Mouse (Mus musculus) gastrocnemius, postnatal 14 days (tissue): ENCODE measurements around the gene Sag. TPM values are rescaled to one million over a fixed set of nuclear protein-coding genes. Genes with fewer than 3 reads are reported as not detected.

Source experiments
- DNase-seq: peaks from one replicate; pipeline ENCODE4 v3.0.0; 2021; ENCODE audit warnings: mixed read lengths
- intact Hi-C: fragments of 180-260 bp; cut with DNase I; formaldehyde crosslinking; loops from one replicate; pipeline ENCODE4 v1.15.1; 2025; ENCODE audit warnings: low total_unique reads
- total RNA-seq, 2 experiments: library from RNA; stranded (reverse); gene quantifications; 2 replicates each; pipeline ENCODE4 v1.2.3; 2021

Sag gene
- total RNA-seq, 2 experiments from 2014 or later = 0.13 to 0.14 TPM

DNA sequence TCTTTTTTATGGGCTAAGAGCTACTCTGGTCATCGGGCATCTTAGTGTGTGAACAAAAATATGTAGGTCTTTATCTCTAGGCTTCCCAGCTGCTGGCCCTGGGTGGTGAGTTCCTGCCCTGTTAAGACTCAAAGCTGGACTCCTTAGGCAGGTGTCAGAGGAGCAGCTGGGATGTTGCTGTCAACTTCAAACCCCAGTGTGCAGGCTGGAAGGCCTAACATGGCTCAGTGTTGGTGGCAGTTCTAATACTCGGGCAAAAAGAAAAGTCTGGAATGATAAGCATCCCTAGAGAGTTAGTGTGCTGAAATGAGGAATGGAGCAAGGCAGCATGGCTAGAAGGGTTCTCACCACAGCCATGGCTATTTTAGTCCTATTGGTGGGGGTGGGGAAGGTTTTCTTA is 77.4 kb downstream of the Sag start:
- no peak for DNase-seq
- intact Hi-C loops = no loop called here

DNA sequence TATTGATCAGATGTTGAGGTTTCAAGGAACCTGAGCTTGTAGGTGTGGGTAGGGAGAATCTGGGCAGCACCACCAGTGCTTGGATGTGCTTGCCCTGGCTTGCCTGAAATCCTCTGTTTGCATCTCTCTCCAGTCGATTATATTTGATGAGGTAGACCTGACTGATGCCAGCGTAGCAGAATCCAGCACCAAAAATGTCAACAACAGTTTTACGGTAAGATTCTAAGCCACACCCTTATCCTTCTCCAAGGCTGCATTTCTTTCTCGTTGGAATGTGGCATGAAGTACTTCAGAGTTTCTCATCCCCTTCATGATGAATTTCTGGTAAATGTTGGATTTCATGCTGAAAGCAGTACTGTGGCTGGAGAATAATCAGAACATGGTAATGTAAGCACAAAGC is 78.2 kb downstream of the Sag start:
- no peak for DNase-seq
- intact Hi-C loops = no loop called here

DNA sequence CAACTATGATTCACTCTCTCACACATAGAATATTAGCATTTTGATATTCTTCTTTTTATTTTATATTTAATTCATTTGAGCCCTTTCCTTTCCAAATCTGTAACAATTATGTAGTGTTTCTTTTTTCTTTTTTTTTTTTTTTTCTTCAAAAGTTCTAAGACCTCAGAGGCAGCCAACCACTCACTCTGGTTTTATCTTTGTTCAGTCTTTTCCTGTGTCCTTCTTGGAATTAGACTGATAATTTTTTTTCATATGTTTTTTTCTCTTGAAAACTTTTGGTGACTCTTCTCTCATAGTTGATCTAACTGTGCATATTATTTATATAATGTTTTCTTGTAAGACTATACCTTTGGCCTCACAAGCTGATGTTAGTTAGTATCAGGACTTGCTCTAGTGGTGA is 79.1 kb downstream of the Sag start:
- intact Hi-C loops = no loop called here
- no peak for DNase-seq

DNA sequence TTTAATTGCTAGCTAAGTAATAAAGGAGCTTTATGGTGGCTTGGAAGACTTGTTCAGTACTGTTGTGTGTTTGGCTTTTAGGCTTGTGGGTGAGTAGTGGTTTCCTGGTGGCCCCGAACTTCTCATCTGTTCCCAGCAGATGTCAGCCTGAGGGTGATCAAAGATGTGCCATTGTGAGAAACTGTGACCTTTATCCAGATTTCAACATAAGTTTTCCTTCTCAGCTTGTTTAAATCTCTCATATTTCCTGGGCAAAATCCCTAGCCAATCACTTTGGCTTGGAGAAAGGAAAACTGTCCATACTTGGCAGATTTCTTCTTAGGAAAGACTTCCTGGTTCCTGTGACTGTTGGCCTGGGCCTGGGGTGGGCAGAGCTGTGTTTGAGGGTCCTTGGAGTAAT is 87.5 kb downstream of the Sag start:
- intact Hi-C loops = no loop called here
- no peak for DNase-seq

DNA sequence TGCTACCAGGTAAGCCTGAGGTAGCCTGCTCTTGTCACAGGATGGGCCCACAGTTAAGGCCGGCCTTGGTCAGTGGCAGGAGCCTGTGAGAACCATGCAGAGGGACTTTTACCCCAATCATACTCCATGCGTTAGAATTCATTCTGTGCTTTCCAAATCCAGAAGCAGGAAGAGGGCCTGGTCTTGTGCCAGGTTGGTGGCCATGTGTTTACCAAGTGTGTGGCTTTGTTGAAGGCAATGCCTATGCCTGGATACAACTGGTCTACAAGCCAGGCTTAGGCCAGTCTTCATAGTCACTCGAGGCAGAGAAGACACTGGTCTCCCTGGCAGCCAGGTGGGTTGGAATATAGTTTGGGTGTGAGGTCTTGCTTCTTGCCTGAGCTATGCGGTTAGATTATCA is 88.2 kb downstream of the Sag start:
- intact Hi-C loops = no loop called here
- DNase-seq = no peak

DNA sequence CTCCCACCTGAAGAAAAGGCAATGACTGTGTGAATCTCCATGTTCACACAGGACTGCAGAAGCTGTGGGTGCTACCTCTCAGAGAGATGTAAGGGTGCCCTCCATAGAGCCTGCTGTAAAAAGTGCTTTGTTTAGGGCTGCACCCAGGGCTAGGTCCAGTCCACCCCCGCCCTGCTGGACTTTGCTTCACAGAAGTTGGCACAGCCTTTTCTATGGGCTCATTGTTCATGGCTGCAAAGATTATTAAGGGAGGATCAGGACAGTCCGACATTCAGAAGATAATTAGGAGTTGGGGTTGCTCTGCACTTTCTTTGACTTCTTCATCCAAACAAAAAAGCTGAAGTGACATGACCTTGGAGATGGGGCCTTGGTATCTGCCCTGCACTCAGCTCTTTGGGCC is 89.0 kb downstream of the Sag start:
- no peak for DNase-seq
- intact Hi-C loops = no loop called here

DNA sequence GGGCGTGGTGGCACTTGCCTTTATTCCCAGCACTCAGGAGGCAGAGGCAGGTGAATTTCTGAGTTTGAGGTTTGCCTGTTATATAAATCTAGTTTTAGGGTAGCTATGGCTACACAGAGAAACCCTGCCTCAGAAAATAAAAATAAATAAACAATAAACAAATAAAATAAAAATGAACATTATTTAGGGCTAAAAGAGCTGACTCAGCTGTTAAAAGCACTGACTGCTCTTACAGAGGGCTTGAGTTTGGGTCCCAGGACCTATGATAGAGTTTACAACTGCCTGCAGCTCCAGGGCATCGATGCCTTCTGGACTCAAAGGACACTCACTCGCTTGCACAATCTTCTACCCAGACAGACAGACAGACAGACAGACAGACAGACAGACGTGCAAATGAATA is 89.9 kb downstream of the Sag start:
- intact Hi-C loops = no loop called here
- no peak for DNase-seq

Other genes with a start within 250 kb of the Sag start
- under 1 TPM; 0.53 to 0.58 TPM for gene Ngef, start 229.8 kb upstream of the Sag start, total RNA-seq
- gene Inpp5d, start 183.4 kb upstream of the Sag start, total RNA-seq = 1 to 10 TPM; 3.9 to 7.3 TPM
- 10 to 100 TPM; 14.2 to 14.9 TPM for gene Atg16l1, start 47.8 kb upstream of the Sag start, total RNA-seq
- gene Dgkd, start 49.6 kb downstream of the Sag start, total RNA-seq = 10 to 100 TPM; 37.7 to 39.9 TPM
- gene Usp40, start 204.9 kb downstream of the Sag start, total RNA-seq = 10 to 100 TPM; 11.4 to 12.5 TPM